Mouse (Mus musculus) spleen, postnatal 14 days (tissue): ENCODE measurements at regions not wholly inside any gene's neighbourhood (a gene's known extent, or its start where the extent isn't known, plus 50 kb on each side); places are given as distances from the start of the nearest gene placed in this dataset.

Source experiments
- DNase-seq, 2 experiments: peaks; one replicate each; pipeline ENCODE4 v3.0.0; 2021 to 2022; ENCODE audit warnings: low spot score in 2 of 2

DNA sequence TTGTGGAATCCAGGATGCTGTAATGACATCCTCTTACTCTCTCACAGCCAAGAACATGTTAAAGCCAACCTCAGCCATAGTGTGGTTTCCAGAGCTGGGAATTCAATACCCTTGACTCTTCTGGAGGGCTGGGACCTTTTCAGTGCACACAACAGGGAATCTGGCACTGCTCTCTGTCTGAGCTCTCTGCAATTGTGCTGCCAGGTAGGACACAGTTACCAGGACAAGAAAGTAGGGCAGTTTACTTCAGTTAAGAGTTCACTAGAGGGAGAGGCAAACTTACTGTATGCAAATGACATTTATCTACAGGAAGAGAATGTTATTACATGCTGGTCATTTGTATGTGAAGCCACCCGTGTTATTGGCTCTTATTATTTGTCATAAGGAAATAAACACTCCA lies 197.6 kb downstream of the Arl4a start:
- no peak for DNase-seq

DNA sequence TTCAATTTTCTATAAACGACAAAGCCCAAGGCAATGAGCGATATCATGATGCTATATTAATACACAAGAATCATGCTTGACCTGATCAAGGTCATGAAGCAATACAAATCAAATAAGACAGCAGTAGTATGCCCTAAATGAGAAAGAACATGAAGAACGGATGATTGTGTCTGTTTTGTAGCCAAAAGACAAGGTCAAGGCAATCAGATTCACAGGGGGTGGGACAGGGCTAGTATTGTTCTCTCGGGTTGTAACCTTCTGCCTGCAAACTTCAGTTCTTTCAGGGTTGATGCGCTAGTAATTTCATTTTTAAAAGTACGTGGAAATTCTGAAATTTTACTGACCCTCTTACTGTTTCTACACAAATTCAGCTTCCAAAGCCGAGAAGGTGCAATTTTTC lies 206.7 kb downstream of the Arl4a start:
- no peak for DNase-seq

GRCm38 (mm10) chr12:39830530-39830929 lies 207.3 kb downstream of the Arl4a start:
- DNase-seq, result no peak

GRCm38 (mm10) chr12:39822671-39823070 lies 215.2 kb downstream of the Arl4a start:
- no peak for DNase-seq

DNA sequence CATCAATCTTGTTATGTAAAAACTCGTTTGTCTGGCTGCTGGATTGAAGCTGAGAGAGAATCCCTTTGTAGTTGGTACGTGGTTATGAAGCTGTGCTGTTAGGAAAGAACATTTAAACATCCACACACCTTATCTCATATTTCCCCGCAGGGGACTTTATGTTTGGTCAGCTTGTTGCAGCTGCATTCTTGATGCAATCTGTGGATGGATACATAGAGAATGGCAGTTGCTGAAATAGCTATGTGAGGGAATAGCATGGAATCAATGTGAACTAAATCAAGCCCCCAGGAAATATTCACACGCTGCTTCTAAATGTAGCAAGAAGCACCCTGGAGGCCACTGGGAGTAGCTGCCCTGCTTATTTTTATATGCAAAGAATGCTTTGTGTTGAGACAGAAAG lies 236.3 kb downstream of the Arl4a start:
- DNase-seq, result no peak

DNA sequence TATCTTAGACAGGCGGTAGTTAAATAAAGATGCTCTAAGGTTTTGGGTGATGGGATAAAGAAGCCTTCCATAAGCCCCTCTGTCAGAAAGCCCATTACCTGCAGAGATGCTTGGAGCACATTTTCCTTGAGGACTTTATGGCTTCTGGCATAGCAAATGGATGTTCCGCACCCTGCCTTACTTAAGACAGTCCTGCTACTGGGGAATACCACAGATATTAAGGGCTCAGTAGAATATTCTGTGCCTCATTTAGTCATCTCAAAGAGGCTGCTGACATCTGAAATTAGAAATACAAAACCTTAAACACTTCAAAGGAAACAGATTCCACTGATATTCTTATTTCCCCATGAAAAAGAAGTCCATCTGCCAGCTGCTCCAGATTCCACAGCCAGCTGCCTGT lies 240.0 kb downstream of the Arl4a start:
- no peak for DNase-seq

DNA sequence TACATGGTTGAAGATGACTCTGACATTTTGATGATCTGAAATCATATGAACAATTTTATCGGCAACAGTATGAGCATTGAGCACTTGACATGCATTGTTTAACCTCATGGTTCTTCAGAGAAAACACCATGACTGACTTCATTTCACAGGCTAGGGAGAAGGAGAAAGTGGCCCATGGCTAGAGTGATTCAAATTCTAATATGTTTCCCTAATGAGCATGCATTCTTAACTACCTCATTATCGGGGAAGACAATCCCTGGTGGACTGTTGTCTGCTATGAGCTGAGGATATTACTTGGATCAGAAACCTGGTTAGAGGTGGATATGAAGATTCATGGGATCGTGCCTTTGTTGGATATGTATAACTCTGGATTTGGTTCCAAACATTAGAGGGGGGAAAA lies 240.9 kb downstream of the Arl4a start:
- DNase-seq, result no peak

GRCm38 (mm10) chr12:39785026-39785425 lies 252.8 kb downstream of the Arl4a start:
- no peak for DNase-seq

DNA sequence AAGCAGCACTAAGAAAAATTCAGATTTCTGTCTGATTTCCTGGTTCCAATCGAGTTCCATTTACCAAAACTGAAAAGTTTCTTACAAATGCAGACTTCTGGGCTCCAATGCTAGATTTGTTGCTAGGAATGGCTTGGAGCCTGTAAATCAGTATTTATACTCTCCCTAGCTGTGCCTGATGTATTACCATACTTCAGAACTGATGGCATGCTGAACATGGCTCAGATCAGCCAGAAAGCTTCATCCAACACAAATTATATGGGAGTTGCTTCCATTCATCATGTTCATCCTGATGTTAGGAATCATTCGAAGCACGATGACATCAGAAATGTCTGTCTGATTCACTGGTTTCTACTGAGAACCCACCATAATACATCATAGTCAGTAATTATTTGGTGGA lies 253.3 kb downstream of the Arl4a start:
- no peak for DNase-seq

- DNase-seq, result no peak
Measured at GRCm38 (mm10) chr12:39776173-39776572, 261.7 kb downstream of the Arl4a start.

DNA sequence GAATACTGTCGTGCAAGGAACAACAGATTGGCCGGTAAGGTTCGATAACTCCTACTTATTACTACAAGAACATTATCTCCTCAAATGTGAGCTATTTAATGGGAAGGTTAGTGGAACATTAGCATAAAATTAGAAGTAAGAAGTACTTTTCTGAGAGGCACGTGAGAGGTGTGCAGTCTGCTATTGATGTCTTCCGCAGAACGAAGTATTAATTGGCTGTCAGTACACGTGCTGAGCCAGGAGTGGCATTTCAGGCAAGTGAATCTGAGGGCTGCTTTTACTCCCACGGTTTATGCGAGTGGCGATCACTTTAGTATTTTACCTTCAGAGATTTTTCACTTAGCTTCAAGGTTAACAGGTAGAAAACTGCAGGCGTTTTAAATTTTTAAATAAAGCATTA lies 270.8 kb downstream of the Arl4a start:
- no peak for DNase-seq

- no peak for DNase-seq
Measured at GRCm38 (mm10) chr12:39763529-39763928, 274.3 kb downstream of the Arl4a start.

DNA sequence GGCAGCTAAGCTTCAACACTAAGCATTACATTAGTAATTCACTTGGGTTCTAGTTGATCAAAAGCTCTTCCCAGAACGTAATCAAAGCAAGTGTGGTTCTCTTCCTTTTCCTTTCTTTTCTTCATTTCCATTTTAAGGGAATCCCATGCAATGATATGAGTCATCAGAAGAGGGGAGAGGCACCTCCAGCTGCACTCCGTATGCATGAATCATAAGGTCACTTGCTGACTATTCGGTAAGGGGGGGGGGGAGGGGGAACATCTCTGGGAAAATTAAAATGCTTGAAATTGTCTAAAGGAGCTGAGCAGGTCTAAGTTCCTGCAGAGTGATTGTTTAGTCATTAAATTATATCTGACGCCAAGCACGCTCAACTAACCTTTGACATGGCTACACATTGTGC lies 275.9 kb downstream of the Arl4a start:
- DNase-seq, result no peak

- no peak for DNase-seq
Measured at GRCm38 (mm10) chr12:39761326-39761725, 276.5 kb downstream of the Arl4a start.

- no peak for DNase-seq
Measured at GRCm38 (mm10) chr12:39757975-39758374, 279.9 kb downstream of the Arl4a start.

GRCm38 (mm10) chr12:39751850-39752249 lies 286.0 kb downstream of the Arl4a start:
- DNase-seq, result no peak

GRCm38 (mm10) chr12:39742156-39743063 lies 295.4 kb downstream of the Arl4a start:
- no peak for DNase-seq

DNA sequence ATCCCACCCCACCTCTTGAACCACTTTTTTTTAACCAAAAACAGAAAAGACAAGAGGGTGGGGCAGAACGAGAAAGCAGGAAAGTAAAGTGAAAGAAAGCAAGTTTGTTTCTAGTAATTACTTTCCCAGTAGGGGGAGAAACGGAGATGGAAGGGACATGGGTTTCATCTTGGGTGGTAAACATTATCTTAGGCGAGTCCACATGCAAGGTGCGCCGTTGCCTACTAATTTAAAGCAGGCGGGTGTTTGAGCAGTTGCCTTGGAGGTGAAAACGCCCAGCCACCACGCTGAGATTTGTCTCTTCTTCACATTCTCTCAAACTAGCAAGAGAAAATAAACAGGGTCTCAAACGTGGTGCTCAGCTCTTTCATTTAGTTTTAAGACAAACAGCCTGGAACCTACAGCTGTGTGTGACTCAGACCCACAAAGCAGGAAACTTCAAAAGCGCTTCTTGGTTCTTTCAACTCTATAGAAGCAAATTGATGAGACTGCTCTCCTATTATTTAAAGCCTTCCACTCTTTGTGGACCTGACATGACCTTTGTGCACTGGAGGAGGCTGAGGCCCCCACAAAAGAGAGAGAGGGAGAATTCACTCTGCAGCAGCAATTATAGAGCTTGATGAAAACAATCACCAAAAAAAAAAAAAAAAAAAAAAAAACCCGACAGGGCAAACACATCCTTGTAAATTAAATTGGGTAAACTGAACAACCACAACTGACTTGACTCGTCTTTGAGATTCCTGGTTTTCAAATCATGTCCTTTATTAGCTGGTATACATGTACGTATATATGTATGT lies 296.6 kb downstream of the Arl4a start:
- no peak for DNase-seq

GRCm38 (mm10) chr12:39736966-39737365 lies 300.9 kb downstream of the Arl4a start:
- no peak for DNase-seq

DNA sequence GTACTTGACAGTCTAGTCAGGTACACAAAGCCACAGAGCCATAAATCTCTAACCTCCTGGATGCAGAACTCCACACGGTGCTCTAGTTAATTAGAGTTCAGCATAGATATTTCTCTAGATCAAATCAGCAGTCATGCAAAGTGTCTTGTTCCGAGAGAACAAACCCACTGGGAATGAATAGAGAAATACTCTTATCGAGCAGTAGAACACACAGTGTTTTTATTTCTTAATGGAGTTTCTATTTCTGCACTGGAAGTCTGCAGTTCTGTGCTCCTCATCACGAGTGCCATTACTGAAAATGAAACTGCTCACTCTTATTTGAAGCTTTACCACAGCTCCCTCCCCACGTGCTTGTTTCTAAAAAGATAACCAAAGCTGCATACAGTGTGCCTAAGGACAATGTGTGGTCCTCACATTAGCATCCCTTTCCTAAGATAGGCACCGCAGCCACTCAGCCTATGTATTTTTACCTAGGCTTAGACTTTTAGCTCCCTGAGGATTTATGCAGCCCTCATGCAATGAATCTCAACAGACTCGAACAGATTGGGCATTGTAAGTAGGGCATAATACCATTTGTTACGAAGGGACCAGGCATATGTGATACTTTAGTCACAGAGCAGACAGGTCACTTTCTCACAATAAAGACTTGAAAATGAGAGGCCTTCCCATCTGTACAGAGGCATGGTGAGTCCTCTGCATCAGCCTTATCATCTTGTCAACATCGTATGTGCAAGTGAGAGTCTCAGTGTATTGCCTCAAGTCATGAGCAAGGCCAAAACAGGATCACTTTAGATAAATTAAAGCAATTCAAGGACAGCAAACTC lies 301.5 kb downstream of the Arl4a start:
- DNase-seq, result no peak

GRCm38 (mm10) chr12:39734176-39734575 lies 303.6 kb downstream of the Arl4a start:
- DNase-seq, result no peak

DNA sequence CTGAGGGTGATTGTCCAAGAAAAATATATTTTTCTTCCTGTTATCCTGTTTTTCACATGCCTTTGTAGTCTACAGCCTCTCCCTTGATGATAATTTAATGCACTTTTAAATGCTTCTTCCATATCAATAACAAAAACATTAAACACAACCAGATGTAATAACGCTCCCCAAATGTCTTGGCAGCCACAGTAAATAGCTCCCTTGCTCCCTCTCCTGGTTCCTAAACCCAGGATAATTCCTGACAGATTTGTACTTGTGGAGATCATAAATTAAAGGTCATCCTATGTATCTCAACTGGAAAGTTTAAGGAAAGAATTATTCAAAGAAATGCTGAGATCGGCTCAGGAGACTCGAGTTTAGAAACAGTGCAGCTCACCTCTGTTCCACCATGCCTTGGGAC lies 306.6 kb downstream of the Arl4a start:
- DNase-seq, result no peak
